Mouse (Mus musculus) liver, adult 2 months (tissue): Measurements from ENCODE around the gene Rhox7b. TPM values are rescaled to one million over a fixed set of nuclear protein-coding genes. Genes with fewer than 3 reads are reported as not detected.
"Not testable (repeated sequence)": the region's sequence is repeated elsewhere in the genome, so short reads cannot be mapped to it uniquely, and the experiment has no call there.

Experiments
- DNase-seq: peaks from one replicate; pipeline ENCODE4 v3.0.0-alpha.2; 2011; ENCODE audit warnings: low read depth, low spot score; ENCODE audit errors: extremely low read depth
- H3K27ac ChIP-seq: fragments of 200-500 bp; replicated peaks from 2 replicates; pipeline ENCODE4 v1.5.1; 2012; ENCODE audit warnings: low read depth, mild to moderate bottlenecking, control low read depth, inconsistent platforms, low read length; ENCODE audit not compliant: insufficient read depth
- H3K27me3 ChIP-seq: fragments of 200-500 bp; 2 replicates; pipeline ENCODE4 v1.6.1; 2012; ENCODE audit warnings: mild to moderate bottlenecking, moderate library complexity, low read length, inconsistent platforms; ENCODE audit not compliant: control insufficient read depth, insufficient read depth
- H3K36me3 ChIP-seq: fragments of 200-500 bp; 2 replicates; pipeline ENCODE4 v1.6.1; 2012; ENCODE audit warnings: low read length, inconsistent platforms; ENCODE audit not compliant: control insufficient read depth, insufficient read depth
- H3K4me1 ChIP-seq: fragments of 200-500 bp; 2 replicates; pipeline ENCODE4 v1.6.1; 2011; ENCODE audit warnings: low read length; ENCODE audit not compliant: control insufficient read depth, insufficient read depth
- H3K4me3 ChIP-seq: fragments of 200-500 bp; 2 replicates; pipeline ENCODE4 v1.5.1; 2011; ENCODE audit warnings: low read depth, mild to moderate bottlenecking, control low read depth, low read length, moderate library complexity; ENCODE audit not compliant: insufficient read depth
- H3K79me2 ChIP-seq: fragments of 200-500 bp; 2 replicates; pipeline ENCODE4 v1.6.1; 2012; ENCODE audit warnings: inconsistent platforms, mild to moderate bottlenecking, low read length, moderate library complexity; ENCODE audit not compliant: control insufficient read depth, insufficient read depth
- H3K9ac ChIP-seq: fragments of 200-500 bp; 2 replicates; pipeline ENCODE4 v1.6.1; 2012; ENCODE audit warnings: low read depth, mild to moderate bottlenecking, control low read depth, inconsistent platforms, low read length
- CTCF ChIP-seq: fragments of 200-500 bp; IDR thresholded peaks from 2 replicates; pipeline ENCODE4 v1.5.1; 2011; ENCODE audit warnings: low read depth, low read length, control low read depth
- POLR2A ChIP-seq: fragments of 200-500 bp; IDR thresholded peaks from 2 replicates; pipeline ENCODE4 v1.6.1; 2011; ENCODE audit warnings: low read length, control low read depth; ENCODE audit not compliant: insufficient read depth; ENCODE audit errors: extremely low read depth
- WGBS: fragments of 180-500 bp; shearing (Covaris S2); methylation state at CpG from one replicate; pipeline ENCODE4 v1.1.7; 2018; 5-methylcytosine and 5-hydroxymethylcytosine counted together
- polyA plus RNA-seq: library from polyadenylated mRNA; depleted of rRNA; stranded (reverse); fragments of >200 nt; gene quantifications from 2 replicates; pipeline ENCODE4 v1.2.3, GENCODE M21; 2012; rRNA removed
- total RNA-seq: library from RNA; depleted of rRNA; stranded (reverse); fragments of >200 nt; gene quantifications from 2 replicates; pipeline ENCODE4 v1.2.3, GENCODE M21; 2014; rRNA removed

Gene Rhox7b
- total RNA-seq = not detected in 2 replicates
- not detected in 2 replicates for polyA plus RNA-seq

- not testable (repeated sequence) for H3K27ac ChIP-seq, H3K9ac ChIP-seq, H3K36me3 ChIP-seq, H3K4me1 ChIP-seq, H3K4me3 ChIP-seq, H3K79me2 ChIP-seq, H3K27me3 ChIP-seq, DNase-seq
- WGBS = 43% methylated on average over 9 of the region's 9 CpGs
These were observed at the start of gene Rhox7b for GRCm38 (mm10) chrX:37897132-37897531. Rhox7b (minus strand) TSS chrX:37897232.

GRCm38 (mm10) chrX:37916311-37916710, 19.3 kb upstream of the Rhox7b start:
- Histone ChIP-seq H3K79me2 (no peaks in the 10 kb centered on the region), H3K27me3 (no peaks in the 10 kb centered on the region), H3K4me3 (no peak overlapping the region), H3K9ac (no peak overlapping the region), H3K27ac (no peak overlapping the region), H3K4me1 (no peaks in the 10 kb centered on the region), H3K36me3 (no peaks in the 10 kb centered on the region)
- 71% methylated on average over 4 of the region's 4 CpGs for WGBS
- DNase-seq = no peak
- TF ChIP-seq CTCF (no peak), POLR2A (no peak)

GRCm38 (mm10) chrX:37908581-37908980, 11.5 kb upstream of the Rhox7b start:
- Histone ChIP-seq H3K4me1 (no peaks in the 10 kb centered on the region), H3K27me3 (no peaks in the 10 kb centered on the region), H3K79me2 (no peaks in the 10 kb centered on the region), H3K36me3 (no peaks in the 10 kb centered on the region), H3K9ac (no peak overlapping the region), H3K4me3 (no peak overlapping the region), H3K27ac (no peak overlapping the region)
- TF ChIP-seq CTCF = no peak
- no peak for TF ChIP-seq POLR2A
- DNase-seq = no peak
- 58% methylated on average over 7 of the region's 7 CpGs for WGBS

GRCm38 (mm10) chrX:37903727-37904126, 6.7 kb upstream of the Rhox7b start:
- Histone ChIP-seq H3K4me1 (no peaks in the 10 kb centered on the region), H3K27ac (no peak overlapping the region), H3K36me3 (no peaks in the 10 kb centered on the region), H3K4me3 (no peak overlapping the region), H3K27me3 (no peaks in the 10 kb centered on the region), H3K79me2 (no peaks in the 10 kb centered on the region), H3K9ac (no peak overlapping the region)
- TF ChIP-seq POLR2A = no peak
- TF ChIP-seq CTCF = no peak
- no peak for DNase-seq
- WGBS = 61% methylated on average over 5 of the region's 5 CpGs

GRCm38 (mm10) chrX:37901670-37902069, 4.6 kb upstream of the Rhox7b start, which contains the start of gene Rhox9:
Rhox9 (minus strand) TSS chrX:37901770.
- H3K36me3 ChIP-seq, H3K79me2 ChIP-seq, DNase-seq, H3K9ac ChIP-seq, H3K4me3 ChIP-seq, H3K27ac ChIP-seq, H3K4me1 ChIP-seq, H3K27me3 ChIP-seq: not testable (repeated sequence)
- WGBS = 88% methylated on average over 8 of the region's 18 CpGs

- Histone ChIP-seq H3K4me1 (no peaks in the 10 kb centered on the region), H3K4me3 (no peak within 1 kb of the TSS), H3K27me3 (no peaks in the 10 kb centered on the region), H3K36me3 (no peaks in the 10 kb centered on the region), H3K79me2 (no peaks in the 10 kb centered on the region), H3K9ac (no peak within 1 kb of the TSS), H3K27ac (no peak within 1 kb of the TSS)
- no peak for DNase-seq
- TF ChIP-seq POLR2A (no peak), CTCF (no peak)
- 84% methylated on average over 4 of the region's 4 CpGs for WGBS
These were observed 18.2 kb downstream of the Rhox7b start, which contains the start of gene Rhox8 for GRCm38 (mm10) chrX:37878844-37879243. Rhox8 (minus strand) TSS chrX:37878944.
